Mouse (Mus musculus) neural tube, embryonic 14.5 days (tissue): ENCODE results near the gene Pusl1. TPM values are rescaled to one million over a fixed set of nuclear protein-coding genes. Genes with fewer than 3 reads are reported as not detected.

Source experiments
- ATAC-seq: fragments of 200-750 bp; cut with Nextera tagmentation; 2 replicates; pipeline ENCODE4 v1.8.0; 2017; ENCODE audit warnings: low read depth, mild to moderate bottlenecking, moderate TSS enrichment, moderate library complexity
- H3K27ac ChIP-seq: fragments of 300-500 bp; sonication (generic); 2 replicates; pipeline ENCODE4 v1.5.1; 2014; ENCODE audit warnings: low read depth, mild to moderate bottlenecking, control low read depth, low read length, moderate library complexity, mixed read lengths
- H3K27me3 ChIP-seq: fragments of 300-500 bp; sonication (generic); 2 replicates; pipeline ENCODE4 v1.6.1; 2014; ENCODE audit warnings: low read length; ENCODE audit not compliant: control insufficient read depth, insufficient read depth
- H3K36me3 ChIP-seq: fragments of 300-500 bp; sonication (generic); 2 replicates; pipeline ENCODE4 v1.6.1; 2014; ENCODE audit warnings: low read length, mixed read lengths; ENCODE audit not compliant: control insufficient read depth, insufficient read depth
- H3K4me1 ChIP-seq: fragments of 300-500 bp; sonication (generic); 2 replicates; pipeline ENCODE4 v1.6.1; 2014; ENCODE audit warnings: low read length; ENCODE audit not compliant: control insufficient read depth, insufficient read depth
- H3K4me2 ChIP-seq: fragments of 300-500 bp; sonication (generic); 2 replicates; pipeline ENCODE4 v1.6.1; 2014; ENCODE audit warnings: mild to moderate bottlenecking, low read depth, low read length, control low read depth
- H3K4me3 ChIP-seq: fragments of 300-500 bp; sonication (generic); 2 replicates; pipeline ENCODE4 v1.5.1; 2014; ENCODE audit warnings: low read depth, low read length, control low read depth, mixed read lengths
- H3K9ac ChIP-seq: fragments of 300-500 bp; sonication (generic); replicated peaks from 2 replicates; pipeline ENCODE4 v1.6.1; 2014; ENCODE audit warnings: low read depth, mild to moderate bottlenecking, control low read depth, low read length, mixed read lengths
- H3K9me3 ChIP-seq: fragments of 300-500 bp; sonication (generic); 2 replicates; pipeline ENCODE4 v1.6.1; 2016; ENCODE audit warnings: low read length; ENCODE audit not compliant: control insufficient read depth
- WGBS: fragments of 180-500 bp; shearing (Covaris S2); extraction: QIAGEN DNeasy Blood & Tissue Kit; methylation state at CpG from one replicate; pipeline ENCODE4 v1.1.7; 2014; 5-methylcytosine and 5-hydroxymethylcytosine counted together
- polyA plus RNA-seq: library from polyadenylated mRNA; unstranded; fragments of >200 nt; fragmentation: Nextera tagmentation; extraction: Ambion mirVana; gene quantifications from 2 replicates; pipeline ENCODE4 v1.2.1, GENCODE M21; 2014

Gene Pusl1
- 53.4 and 57.4 TPM in 2 replicates for polyA plus RNA-seq

GRCm38 (mm10) chr4:155891551-155892001 lies at the start of gene Pusl1, which contains the start of gene Acap3:
TSS of gene Pusl1 (minus strand) at chr4:155891781.
TSS of gene Acap3 (plus strand) at chr4:155891822.
- Histone ChIP-seq H3K4me2 (peak within 1 kb of the TSS; percentile 98), H3K27ac (peak within 1 kb of the TSS; percentile 99), H3K4me1 (peaks cover 34% of the 10 kb centered on the region), H3K9ac (peak within 1 kb of the TSS; percentile 96), H3K27me3 (no peaks in the 10 kb centered on the region), H3K9me3 (no peaks in the 10 kb centered on the region), H3K36me3 (peaks cover 35% of the 10 kb centered on the region), H3K4me3 (peak within 1 kb of the TSS; percentile 92)
- ATAC-seq = peak; percentile 83
- under 1% methylated on average over 52 of the region's 52 CpGs for WGBS

DNA sequence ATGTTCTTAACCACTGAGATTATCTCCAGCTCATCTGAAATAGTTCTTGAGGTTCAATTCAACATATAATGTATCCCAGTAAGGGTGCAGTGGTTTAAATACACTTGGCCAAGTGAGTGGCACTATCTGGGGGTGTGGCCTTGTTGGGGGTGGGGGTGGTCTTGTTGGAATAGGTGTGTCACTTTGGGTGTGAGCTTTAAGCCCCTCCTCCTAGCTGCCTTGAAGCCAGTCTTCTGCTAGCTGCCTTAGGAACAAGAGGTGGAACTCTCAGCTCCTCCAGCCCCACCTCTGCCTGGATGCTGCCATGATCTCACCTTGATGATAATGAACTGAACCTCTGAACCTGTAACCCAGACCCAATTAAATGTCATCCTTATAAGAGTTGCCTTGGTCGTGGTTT lies 40.5 kb upstream of the Pusl1 start:
- H3K9ac ChIP-seq = no peak overlapping the region
- no peaks in the 10 kb centered on the region for H3K9me3 ChIP-seq
- WGBS = 71% methylated on average over 1 of the region's 1 CpGs
- H3K4me1 ChIP-seq = no peaks in the 10 kb centered on the region
- H3K36me3 ChIP-seq = no peaks in the 10 kb centered on the region
- no peak for ATAC-seq
- H3K4me2 ChIP-seq = no peak overlapping the region
- no peak overlapping the region for H3K4me3 ChIP-seq
- no peak overlapping the region for H3K27ac ChIP-seq
- no peaks in the 10 kb centered on the region for H3K27me3 ChIP-seq

GRCm38 (mm10) chr4:155908751-155909150 lies 17.2 kb upstream of the Pusl1 start:
- no peak for ATAC-seq

GRCm38 (mm10) chr4:155908281-155908680 lies 16.7 kb upstream of the Pusl1 start:
- 80% methylated on average over 7 of the region's 7 CpGs for WGBS
- ATAC-seq = no peak
- no peak overlapping the region for H3K27ac ChIP-seq
- no peak overlapping the region for H3K9ac ChIP-seq
- no peaks in the 10 kb centered on the region for H3K27me3 ChIP-seq
- no peak overlapping the region for H3K4me2 ChIP-seq
- H3K4me1 ChIP-seq = no peaks in the 10 kb centered on the region
- no peaks in the 10 kb centered on the region for H3K9me3 ChIP-seq
- H3K36me3 ChIP-seq = peaks cover 28% of the 10 kb centered on the region
- no peak overlapping the region for H3K4me3 ChIP-seq

More at GRCm38 (mm10) chr4:155908751-155909150, 17.2 kb upstream of the Pusl1 start:
- Histone ChIP-seq H3K27me3 (no peaks in the 10 kb centered on the region), H3K9ac (no peak overlapping the region), H3K4me3 (no peak overlapping the region), H3K9me3 (no peaks in the 10 kb centered on the region), H3K4me1 (no peaks in the 10 kb centered on the region), H3K27ac (no peak overlapping the region), H3K36me3 (peaks cover 23% of the 10 kb centered on the region), H3K4me2 (no peak overlapping the region)
- WGBS = 87% methylated on average over 4 of the region's 4 CpGs

DNA sequence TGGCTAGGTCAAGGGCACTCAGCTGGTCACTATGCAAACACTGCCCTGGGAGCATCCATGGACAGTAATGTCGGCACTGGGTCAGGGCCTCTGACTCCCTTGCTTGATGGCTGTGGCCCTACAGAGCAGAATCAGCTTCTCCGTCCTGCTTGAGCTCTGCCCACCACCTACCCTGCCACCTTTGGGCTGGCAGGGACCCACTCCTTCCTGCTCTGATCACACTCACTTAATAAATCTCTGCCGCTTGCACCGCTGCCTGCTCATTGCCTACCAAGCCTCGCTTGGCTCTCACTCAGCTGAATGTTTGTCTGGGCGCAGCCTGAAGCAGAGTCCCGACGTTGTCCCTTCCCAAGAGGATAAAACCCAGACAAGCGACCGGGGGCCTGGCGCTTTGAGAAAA lies 15.4 kb upstream of the Pusl1 start:
- Histone ChIP-seq H3K4me2 (no peak overlapping the region), H3K27ac (no peak overlapping the region), H3K4me1 (no peaks in the 10 kb centered on the region), H3K36me3 (peaks cover 41% of the 10 kb centered on the region), H3K9me3 (no peaks in the 10 kb centered on the region), H3K4me3 (no peak overlapping the region), H3K27me3 (no peaks in the 10 kb centered on the region), H3K9ac (no peak overlapping the region)
- no peak for ATAC-seq
- WGBS = 88% methylated on average over 11 of the region's 11 CpGs

- no peak for ATAC-seq
- H3K27ac ChIP-seq = no peak overlapping the region
- H3K27me3 ChIP-seq = no peaks in the 10 kb centered on the region
- H3K9me3 ChIP-seq = no peaks in the 10 kb centered on the region
- H3K4me2 ChIP-seq = no peak overlapping the region
- peaks cover 48% of the 10 kb centered on the region for H3K36me3 ChIP-seq
- no peak overlapping the region for H3K9ac ChIP-seq
- H3K4me3 ChIP-seq = no peak overlapping the region
- WGBS = 84% methylated on average over 9 of the region's 9 CpGs
- no peaks in the 10 kb centered on the region for H3K4me1 ChIP-seq
These were observed 14.5 kb upstream of the Pusl1 start for GRCm38 (mm10) chr4:155906125-155906524.

DNA sequence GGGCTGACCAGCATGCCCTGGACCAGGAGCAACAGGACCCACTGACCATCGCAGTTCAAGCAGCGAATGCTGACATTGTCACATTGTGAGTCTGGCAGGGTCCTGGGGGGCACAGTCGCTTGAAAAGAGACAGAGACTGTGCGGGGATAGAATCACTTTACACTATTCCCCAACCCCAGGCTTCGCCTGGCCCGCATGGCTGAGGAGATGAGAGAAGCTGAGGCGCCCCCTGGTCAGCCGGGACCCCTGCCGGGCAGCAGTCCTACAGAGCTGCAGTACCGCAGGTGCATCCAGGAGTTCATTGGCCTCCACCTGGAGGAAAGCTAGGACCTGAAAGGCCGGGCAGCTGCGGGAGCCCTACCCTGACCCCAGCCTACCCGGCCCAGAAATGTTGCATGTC lies 14.1 kb upstream of the Pusl1 start:
- no peaks in the 10 kb centered on the region for H3K9me3 ChIP-seq
- H3K9ac ChIP-seq = no peak overlapping the region
- no peak overlapping the region for H3K4me2 ChIP-seq
- peaks cover 53% of the 10 kb centered on the region for H3K36me3 ChIP-seq
- no peak overlapping the region for H3K27ac ChIP-seq
- H3K4me3 ChIP-seq = no peak overlapping the region
- no peaks in the 10 kb centered on the region for H3K27me3 ChIP-seq
- H3K4me1 ChIP-seq = no peaks in the 10 kb centered on the region
- ATAC-seq = no peak
- 88% methylated on average over 13 of the region's 13 CpGs for WGBS

GRCm38 (mm10) chr4:155904318-155905102 lies 12.9 kb upstream of the Pusl1 start:
- H3K4me1 ChIP-seq = no peaks in the 10 kb centered on the region
- H3K4me2 ChIP-seq = no peak overlapping the region
- H3K36me3 ChIP-seq = peaks cover 64% of the 10 kb centered on the region
- H3K27me3 ChIP-seq = no peaks in the 10 kb centered on the region
- H3K9ac ChIP-seq = no peak overlapping the region
- no peak overlapping the region for H3K27ac ChIP-seq
- 93% methylated on average over 13 of the region's 13 CpGs for WGBS
- no peaks in the 10 kb centered on the region for H3K9me3 ChIP-seq
- H3K4me3 ChIP-seq = no peak overlapping the region
- no peak for ATAC-seq

- H3K4me1 ChIP-seq = no peaks in the 10 kb centered on the region
- no peak overlapping the region for H3K27ac ChIP-seq
- no peak overlapping the region for H3K4me2 ChIP-seq
- WGBS = 99% methylated on average over 12 of the region's 13 CpGs
- no peak overlapping the region for H3K4me3 ChIP-seq
- H3K36me3 ChIP-seq = peaks cover 70% of the 10 kb centered on the region
- no peaks in the 10 kb centered on the region for H3K27me3 ChIP-seq
- no peak overlapping the region for H3K9ac ChIP-seq
- H3K9me3 ChIP-seq = no peaks in the 10 kb centered on the region
- ATAC-seq = no peak
These were observed 11.7 kb upstream of the Pusl1 start for GRCm38 (mm10) chr4:155903246-155903645.
